Mouse (Mus musculus) megakaryocyte, embryonic 14.5 days (primary cell): Measurements from ENCODE around the gene Csk. TPM values are rescaled to one million over a fixed set of nuclear protein-coding genes. Genes with fewer than 3 reads are reported as not detected.

Source experiments
- H3K27me3 ChIP-seq: replicated peaks from 2 replicates; pipeline ENCODE3; 2012; ENCODE audit warnings: inconsistent platforms
- H3K36me3 ChIP-seq: replicated peaks from 2 replicates; pipeline ENCODE3; 2012; ENCODE audit warnings: low read length, inconsistent platforms, mixed read lengths
- H3K4me1 ChIP-seq: 2 replicates; pipeline ENCODE4 v1.6.1; 2012; ENCODE audit warnings: inconsistent platforms
- H3K4me3 ChIP-seq: replicated peaks from 2 replicates; pipeline ENCODE3; 2012; ENCODE audit warnings: moderate library complexity, mild to moderate bottlenecking, inconsistent platforms
- H3K9me3 ChIP-seq: 2 replicates; pipeline ENCODE4 v1.6.1; 2012; ENCODE audit warnings: inconsistent platforms
- FLI1 ChIP-seq: IDR thresholded peaks from 2 replicates; pipeline ENCODE4 v1.6.1; 2012; ENCODE audit warnings: low read length, inconsistent platforms, mixed read lengths
- GATA1 ChIP-seq: IDR thresholded peaks from 3 replicates; pipeline ENCODE4 v1.6.1; 2012; ENCODE audit warnings: mixed read lengths, low read length, inconsistent platforms, borderline replicate concordance
- polyA plus RNA-seq: library from polyadenylated mRNA; stranded (reverse); fragments of >175 nt; gene quantifications from 2 replicates; pipeline ENCODE4 v1.2.3, GENCODE M21; 2012; ENCODE audit warnings: low replicate concordance; ENCODE audit not compliant: insufficient read depth

Csk gene
- polyA plus RNA-seq, 1 experiment: 400 TPM

DNA sequence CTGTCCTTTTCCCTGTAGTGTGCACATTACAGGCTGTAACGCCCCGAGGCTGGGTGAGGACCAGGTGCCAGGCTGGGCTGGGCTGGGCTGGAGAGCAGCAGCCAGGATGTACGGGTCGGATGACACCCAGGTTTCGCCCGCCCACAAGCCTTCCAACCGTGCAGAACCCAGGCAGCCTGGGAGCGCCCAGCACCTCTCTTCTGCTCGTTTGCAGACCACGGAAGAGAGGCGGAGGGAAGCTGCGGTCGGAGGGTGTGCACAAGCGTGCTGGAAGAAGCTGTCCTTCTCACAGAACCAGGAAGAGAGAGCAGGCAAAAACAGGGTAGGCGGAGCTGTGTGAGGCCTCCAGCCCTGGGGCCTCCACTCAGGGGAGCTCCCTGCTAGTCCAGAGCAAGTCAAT is 13.0 kb downstream of the Csk start:
- H3K9me3 ChIP-seq: no peaks in the 10 kb centered on the region
- H3K27me3 ChIP-seq: no peaks in the 10 kb centered on the region
- peaks cover 61% of the 10 kb centered on the region for H3K36me3 ChIP-seq
- TF ChIP-seq FLI1: peak; percentile 39; the same call in 1 of the 2 replicates
- TF ChIP-seq GATA1: no peak
- peaks cover 87% of the 10 kb centered on the region for H3K4me1 ChIP-seq
- peak overlapping the region; percentile 98 for H3K4me3 ChIP-seq

DNA sequence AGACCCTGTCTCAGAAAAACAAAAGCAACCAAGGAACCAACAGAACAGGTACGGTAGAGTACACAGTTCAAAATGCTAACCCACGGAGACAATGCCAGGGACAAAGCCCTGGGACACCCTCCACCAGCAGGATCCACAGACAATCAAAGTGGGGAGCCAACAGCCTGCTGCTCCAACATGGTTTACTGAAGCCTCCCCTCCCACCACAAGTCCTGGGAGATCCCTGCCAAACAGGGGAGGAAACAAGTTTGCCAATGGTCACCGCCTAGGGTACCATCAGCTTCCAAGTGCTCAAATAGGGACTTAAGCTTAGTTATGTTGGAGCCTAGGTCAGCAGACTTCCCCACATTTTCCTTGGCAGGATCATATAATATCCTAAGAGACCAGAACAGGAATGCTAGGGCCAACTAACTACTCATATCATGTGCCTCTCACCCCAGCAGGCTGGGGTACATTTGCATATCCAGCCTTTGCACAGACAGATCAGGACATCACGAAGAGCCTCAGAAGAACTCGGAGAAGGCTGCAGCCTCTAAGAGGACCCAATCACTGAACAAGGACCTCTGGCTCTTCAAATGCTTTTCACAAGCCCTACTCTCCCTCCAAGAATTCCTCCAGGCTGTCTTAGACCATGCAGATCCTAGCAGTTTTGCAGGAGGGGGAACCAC is 13.6 kb downstream of the Csk start:
- peaks cover 66% of the 10 kb centered on the region for H3K36me3 ChIP-seq
- no peaks in the 10 kb centered on the region for H3K27me3 ChIP-seq
- peak overlapping the region; percentile 98 for H3K4me3 ChIP-seq
- H3K4me1 ChIP-seq: peaks cover 93% of the 10 kb centered on the region
- no peak for TF ChIP-seq FLI1
- TF ChIP-seq GATA1: no peak
- H3K9me3 ChIP-seq: no peaks in the 10 kb centered on the region

DNA sequence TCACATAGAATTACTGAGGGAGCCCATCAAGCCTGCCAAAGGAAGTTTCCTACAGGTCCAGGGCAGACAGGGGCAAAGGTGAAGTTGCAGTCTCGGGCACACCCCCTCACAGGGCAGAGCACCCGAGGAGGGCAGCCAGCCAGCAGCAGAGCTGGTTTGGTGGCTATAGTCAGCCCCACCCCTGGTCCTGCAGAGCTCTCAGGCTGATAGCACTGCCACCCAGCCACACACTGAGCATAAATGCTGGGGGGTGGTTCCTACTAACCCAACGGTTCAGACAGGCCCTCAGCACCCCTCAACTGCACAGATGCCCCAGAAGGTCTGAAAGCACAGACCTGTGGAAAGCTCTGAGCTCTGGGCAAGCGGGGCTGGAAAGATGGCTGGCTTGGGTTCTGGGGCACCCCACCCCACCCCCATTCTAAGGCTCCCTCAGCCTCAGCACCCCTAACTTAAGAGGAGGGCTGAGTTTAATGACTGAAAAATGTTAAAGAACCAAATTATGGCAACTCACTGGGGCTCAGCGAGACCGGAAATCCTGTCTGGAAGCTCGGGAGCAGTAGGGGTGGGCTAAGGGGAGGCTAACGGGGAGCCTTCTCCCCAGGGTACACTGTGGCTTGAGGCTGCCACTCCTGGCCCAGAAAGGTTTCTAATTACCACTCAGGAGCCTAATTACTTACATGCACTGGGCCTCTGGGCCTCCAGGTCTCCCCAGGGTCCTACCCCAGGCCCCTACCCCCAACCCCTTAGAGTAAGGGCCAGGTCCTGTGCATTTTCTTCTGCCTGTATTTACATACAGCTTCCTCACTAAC is 14.6 kb downstream of the Csk start:
- no peaks in the 10 kb centered on the region for H3K27me3 ChIP-seq
- H3K4me3 ChIP-seq: peak overlapping the region; percentile 98
- TF ChIP-seq FLI1: no peak
- no peak for TF ChIP-seq GATA1
- H3K9me3 ChIP-seq: no peaks in the 10 kb centered on the region
- peaks cover 100% of the 10 kb centered on the region for H3K4me1 ChIP-seq
- peaks cover 75% of the 10 kb centered on the region for H3K36me3 ChIP-seq

DNA sequence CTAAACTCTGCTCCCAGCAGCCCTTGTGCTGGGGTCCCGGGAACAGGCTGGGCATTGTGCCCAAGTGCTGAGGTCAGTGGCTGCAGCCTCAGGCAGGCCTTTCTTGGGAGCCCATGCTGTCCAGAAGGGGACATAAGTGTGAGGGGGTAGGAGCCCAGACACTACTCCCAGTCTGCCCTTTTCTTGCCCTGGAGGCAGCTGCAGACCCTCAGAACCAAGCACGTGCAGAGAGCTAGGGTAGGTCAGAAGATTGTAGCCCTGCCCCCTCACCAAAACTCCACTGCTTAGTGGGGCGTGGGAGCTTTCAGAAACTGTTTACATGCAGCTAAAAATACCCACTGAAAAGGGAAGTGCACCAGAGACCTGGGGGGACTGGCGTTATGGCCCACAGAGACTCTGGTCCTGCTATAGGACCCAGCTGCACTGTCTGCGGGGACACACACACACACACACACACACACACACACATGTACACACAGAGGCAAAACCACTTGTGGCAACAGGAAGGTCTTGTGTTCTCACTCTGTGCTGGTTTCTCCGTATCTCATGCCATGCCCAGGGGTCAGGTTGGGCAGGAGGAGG is 15.6 kb downstream of the Csk start:
- Histone ChIP-seq H3K27me3 (no peaks in the 10 kb centered on the region), H3K9me3 (no peaks in the 10 kb centered on the region), H3K36me3 (peaks cover 77% of the 10 kb centered on the region), H3K4me1 (peaks cover 100% of the 10 kb centered on the region), H3K4me3 (peak overlapping the region; percentile 98)
- no peak for TF ChIP-seq FLI1
- TF ChIP-seq GATA1: no peak

DNA sequence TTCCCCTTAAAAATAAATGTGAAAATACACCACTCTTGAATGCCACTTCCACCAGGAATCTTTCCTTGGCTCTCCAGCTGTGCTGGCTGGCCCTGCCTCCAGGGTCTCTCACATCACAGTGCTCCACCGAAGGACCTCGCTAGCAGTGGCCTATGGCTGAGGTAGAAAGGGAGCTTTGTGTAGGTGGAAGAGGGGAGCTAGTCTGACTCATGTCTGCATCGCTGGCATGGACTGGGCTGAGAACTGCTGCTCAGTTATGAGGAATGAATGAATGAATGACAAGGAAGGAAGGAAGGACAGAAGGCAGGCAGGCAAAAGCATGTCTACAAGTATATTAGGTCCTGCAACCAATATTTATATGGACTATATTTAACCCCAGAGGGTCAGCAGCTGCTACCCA is 16.2 kb downstream of the Csk start:
- H3K36me3 ChIP-seq: peaks cover 77% of the 10 kb centered on the region
- no peaks in the 10 kb centered on the region for H3K27me3 ChIP-seq
- no peaks in the 10 kb centered on the region for H3K9me3 ChIP-seq
- H3K4me1 ChIP-seq: peaks cover 100% of the 10 kb centered on the region
- TF ChIP-seq GATA1 (no peak), FLI1 (no peak)
- H3K4me3 ChIP-seq: peak overlapping the region; percentile 98

DNA sequence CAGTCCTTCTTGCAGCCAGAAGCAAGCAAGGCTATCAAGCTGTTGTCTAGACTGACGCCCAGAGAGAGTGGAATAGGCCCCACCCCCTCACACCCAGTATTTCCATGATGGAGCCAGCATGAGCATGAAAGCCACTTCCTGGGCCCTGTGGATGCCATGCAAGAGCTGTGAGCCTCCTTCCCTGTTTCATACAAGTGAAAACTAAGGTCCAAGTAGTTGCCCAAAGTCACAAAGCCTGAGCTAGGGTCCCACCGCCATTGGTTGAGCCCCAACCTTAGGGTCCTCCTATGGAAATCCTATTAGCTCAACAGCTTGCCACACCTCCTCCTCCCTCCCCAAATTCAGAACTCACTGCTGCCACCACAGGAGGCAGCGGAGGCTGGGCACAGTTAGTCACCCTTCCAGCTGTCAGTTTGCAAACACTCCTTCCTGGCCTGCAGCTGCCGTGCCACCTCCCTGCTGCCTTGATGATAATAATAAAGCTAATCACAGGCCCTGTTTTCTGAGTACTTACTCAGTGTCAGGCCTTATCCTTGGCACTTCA is 19.9 kb downstream of the Csk start:
- Histone ChIP-seq H3K4me1 (peaks cover 100% of the 10 kb centered on the region), H3K4me3 (peak overlapping the region; percentile 84), H3K27me3 (no peaks in the 10 kb centered on the region), H3K36me3 (peaks cover 94% of the 10 kb centered on the region), H3K9me3 (no peaks in the 10 kb centered on the region)
- no peak for TF ChIP-seq FLI1

DNA sequence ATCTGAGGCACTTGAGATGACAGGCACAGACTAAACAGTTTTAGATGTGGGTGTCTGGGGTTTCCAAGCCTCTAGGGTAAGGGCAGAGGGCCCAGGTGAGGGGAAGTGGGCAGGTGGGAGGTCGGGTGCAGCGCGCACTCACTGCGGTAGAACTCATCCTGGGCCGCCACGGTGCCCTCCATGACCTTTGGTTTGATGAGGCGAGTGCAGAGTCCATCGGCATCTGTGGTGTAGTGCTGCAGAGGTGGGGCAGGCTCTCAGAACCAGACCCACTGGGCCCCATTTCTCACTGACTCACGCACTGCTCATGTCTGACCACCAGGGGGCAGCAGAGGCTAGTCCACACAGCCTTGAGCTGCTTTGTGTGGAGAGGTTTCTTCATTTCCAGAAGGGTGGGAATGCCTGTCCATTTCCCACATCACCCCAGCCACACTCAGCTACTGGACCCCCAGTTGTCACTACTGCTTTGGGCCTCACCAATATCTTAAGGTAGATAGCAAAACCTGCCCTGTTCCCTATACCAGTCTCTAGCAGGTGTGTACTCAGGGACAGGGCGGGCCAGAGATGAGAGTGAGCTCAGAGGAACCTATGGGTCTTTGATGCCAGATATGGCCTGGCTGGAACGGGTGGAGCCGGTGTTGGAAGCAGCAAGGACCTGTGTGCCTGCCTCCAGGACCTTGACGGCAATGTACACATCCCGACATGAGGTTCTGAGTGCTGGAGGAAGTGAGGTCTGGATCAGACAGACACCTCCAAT is 24.1 kb downstream of the Csk start:
- peak overlapping the region; percentile 4 for H3K4me3 ChIP-seq
- peaks cover 100% of the 10 kb centered on the region for H3K36me3 ChIP-seq
- peaks cover 96% of the 10 kb centered on the region for H3K4me1 ChIP-seq
- no peak for TF ChIP-seq GATA1
- no peak for TF ChIP-seq FLI1
- H3K9me3 ChIP-seq: no peaks in the 10 kb centered on the region
- no peaks in the 10 kb centered on the region for H3K27me3 ChIP-seq

DNA sequence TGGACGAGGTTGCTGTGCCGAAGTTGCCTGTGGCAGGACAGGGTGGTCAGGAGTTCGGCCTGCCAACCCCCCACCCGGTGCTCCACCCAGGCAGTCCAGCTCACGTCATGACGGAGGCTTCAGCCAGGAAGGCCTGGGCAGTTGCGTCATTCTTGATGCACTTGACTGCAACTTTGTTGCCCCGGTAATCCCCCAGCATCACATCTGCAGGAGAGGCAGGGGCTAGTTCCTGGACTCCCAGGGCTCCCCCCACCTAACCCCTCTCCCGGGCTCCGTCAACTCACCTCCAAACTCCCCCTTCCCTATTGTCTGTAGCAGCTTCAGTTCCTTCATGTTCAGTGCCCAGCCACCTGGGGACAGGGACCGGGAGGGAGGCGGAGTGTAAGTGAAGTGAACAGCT is 24.7 kb downstream of the Csk start:
- no peak for TF ChIP-seq FLI1
- TF ChIP-seq GATA1: no peak
- Histone ChIP-seq H3K4me3 (no peak overlapping the region), H3K27me3 (no peaks in the 10 kb centered on the region), H3K4me1 (peaks cover 94% of the 10 kb centered on the region), H3K36me3 (peaks cover 100% of the 10 kb centered on the region), H3K9me3 (0 out of 2 replicates have a peak, but pooled peaks cover 3% of the 10 kb centered on the region)

DNA sequence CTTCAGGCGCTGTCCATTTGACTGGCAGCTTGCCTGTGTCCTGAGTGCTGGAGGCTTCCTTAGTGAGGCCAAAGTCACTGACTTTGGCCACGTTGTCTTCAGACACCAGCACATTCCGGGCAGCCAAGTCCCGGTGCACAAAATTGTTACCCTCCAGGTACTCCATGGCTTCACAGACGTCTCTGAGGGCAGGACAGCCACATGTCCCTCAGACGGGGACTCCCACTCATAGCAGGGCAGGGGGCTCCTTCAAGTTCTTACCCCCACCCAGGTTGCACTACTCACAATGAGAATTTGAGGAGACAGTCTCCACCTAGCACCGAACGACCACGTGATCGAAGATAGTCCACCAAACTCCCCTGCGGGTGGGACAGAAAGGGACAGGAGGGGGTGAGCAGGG is 25.5 kb downstream of the Csk start:
- H3K27me3 ChIP-seq: no peaks in the 10 kb centered on the region
- TF ChIP-seq GATA1: no peak
- no peak for TF ChIP-seq FLI1
- H3K36me3 ChIP-seq: peaks cover 98% of the 10 kb centered on the region
- H3K4me3 ChIP-seq: no peak overlapping the region
- peaks cover 9% of the 10 kb centered on the region; the same call in 1 of the 2 replicates for H3K9me3 ChIP-seq
- H3K4me1 ChIP-seq: peaks cover 91% of the 10 kb centered on the region

DNA sequence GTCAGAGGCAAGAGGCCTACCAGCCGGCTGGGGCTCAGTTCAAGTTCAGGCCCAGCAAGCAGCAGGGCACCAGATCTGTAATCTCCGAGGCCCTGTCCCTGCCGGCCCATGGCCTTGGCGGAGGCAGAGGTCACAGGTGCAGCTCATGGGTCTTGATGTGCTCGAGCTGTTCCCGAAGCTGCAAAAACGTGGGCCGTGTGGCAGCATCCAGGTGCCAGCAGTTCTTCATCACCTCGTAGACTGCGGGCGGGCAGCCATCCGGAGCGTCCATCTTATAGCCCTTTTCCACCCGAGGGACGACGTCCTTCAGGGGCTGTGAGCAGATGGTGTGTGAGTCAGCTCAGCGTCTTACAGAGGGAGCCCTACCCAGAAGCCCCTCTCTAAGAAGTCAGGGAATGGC is 26.2 kb downstream of the Csk start:
- H3K4me1 ChIP-seq: peaks cover 84% of the 10 kb centered on the region
- H3K4me3 ChIP-seq: no peak overlapping the region
- H3K9me3 ChIP-seq: peaks cover 9% of the 10 kb centered on the region; the same call in 1 of the 2 replicates
- no peaks in the 10 kb centered on the region for H3K27me3 ChIP-seq
- TF ChIP-seq FLI1 (no peak), GATA1 (no peak)
- H3K36me3 ChIP-seq: peaks cover 93% of the 10 kb centered on the region
